Mouse (Mus musculus) gastrocnemius, postnatal 10 days (tissue): ENCODE measurements around the gene Kctd2. TPM values are rescaled to one million over a fixed set of nuclear protein-coding genes. Genes with fewer than 3 reads are reported as not detected.
A peak's percentile ranks its signal among the peaks of the same experiment; 100 is the strongest.
"Not testable (repeated sequence)": the region's sequence is repeated elsewhere in the genome, so short reads cannot be mapped to it uniquely, and the experiment has no call there.

Experiments used
- DNase-seq: peaks from one replicate; pipeline ENCODE4 v3.0.0; 2021; ENCODE audit warnings: mixed read lengths
- total RNA-seq, 2 experiments: library from RNA; stranded (reverse); gene quantifications; 2 replicates each; pipeline ENCODE4 v1.2.3; 2021

The Kctd2 gene
- total RNA-seq, 2 experiments from 2014 or later, result 16.2 to 19.4 TPM

DNA sequence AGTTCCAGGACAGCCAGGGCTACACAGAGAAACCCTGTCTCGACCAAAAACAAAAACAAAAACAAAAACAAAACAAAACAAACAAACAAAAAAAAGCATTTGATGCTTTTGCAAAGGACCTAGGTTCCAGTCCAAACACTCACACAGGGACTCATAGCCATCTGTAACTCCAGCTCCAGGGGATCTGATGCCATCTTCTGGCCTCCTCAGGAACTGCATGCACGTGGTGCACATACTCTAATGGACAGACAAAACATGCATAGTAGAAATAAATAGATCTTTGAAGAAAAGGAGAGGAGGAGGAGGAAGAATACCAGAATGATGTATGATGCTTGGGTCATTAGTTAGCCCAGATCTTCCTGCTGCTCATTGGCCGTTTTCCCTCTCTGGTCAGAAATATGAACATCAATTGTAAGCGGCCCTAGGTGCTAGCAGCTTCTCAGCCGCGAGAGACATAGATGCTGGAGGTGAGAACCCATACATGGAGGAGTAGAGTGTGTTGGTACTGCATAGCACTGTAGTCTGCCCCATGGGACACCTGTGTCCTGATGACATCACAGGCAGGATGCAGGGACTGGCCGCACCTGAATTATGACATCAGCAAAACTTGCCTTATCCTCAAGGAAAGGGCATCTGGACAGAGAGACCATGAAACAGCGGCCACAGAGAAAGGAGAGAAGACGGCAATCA, 20.1 kb downstream of the Kctd2 start, which contains the start of gene Trim80:
TSS of gene Trim80 (plus strand) at position 640 of the 690 bp plus-strand sequence.
- no peak for DNase-seq

DNA sequence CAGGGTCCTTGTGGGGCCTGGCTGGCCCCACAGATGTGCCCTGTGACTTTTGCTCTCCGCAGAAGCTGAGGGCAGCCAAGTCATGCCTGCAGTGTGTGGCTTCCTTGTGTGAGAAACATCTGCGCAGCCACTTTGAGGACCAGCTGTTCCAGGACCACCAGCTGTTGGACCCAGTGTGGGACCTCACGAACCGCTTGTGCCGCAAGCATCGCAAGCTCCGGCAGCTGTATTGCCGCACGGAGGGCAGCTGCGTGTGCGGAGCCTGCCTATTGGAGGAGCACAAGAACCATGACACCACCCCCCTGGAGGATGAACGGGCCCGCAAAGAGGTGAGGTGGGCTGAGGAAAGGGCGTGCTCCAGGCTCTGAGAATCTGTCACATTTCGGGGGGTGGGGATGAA, 21.5 kb downstream of the Kctd2 start:
- DNase-seq, result no peak

DNA sequence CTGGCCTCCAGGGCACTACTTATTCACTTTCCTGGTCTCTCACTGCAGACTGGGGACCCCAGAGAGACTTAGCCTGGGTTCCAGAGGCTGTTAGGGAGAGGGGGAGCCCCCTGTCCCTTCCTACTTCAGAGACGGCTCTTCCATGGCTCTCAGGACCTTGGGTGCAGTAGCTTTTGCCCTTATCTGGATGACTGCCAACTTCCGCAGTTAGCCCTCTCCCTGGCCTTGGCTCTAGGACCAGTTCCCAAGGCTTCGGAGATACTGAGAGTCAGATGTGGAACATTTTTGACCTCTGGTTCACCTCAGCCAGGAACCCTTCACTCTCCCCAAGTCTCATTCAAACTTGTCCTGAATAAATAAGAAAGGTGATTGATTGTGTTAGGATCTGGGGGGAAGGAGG, 27.0 kb downstream of the Kctd2 start:
- DNase-seq, result no peak

DNA sequence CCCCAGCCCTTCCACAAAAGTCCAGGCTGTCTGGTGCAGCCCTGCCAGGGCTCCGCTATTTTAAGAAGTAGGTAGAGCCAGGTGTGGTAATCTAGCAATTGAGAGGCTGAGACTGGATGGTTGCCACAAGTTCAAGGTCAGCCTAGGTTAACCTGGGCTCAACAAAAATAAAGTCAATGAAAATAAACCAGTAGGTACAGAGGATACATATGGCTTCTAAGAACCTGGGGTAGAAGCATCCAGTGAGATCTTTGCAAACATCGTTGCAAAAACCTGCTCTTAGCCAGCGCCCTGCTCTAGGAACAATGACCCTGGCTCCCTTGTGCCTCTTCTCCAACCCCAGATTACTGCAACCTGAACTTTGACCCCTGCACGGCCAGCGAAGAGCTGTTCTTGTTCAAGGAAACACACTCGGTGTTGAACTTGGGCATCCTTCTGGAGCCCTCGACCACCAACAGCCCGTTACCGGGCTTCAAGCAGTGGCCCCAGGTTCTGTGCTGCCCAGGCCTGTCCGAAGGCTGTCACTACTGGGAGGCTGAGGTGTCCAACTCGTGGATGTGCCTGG, 27.5 kb downstream of the Kctd2 start:
- no peak for DNase-seq

DNA sequence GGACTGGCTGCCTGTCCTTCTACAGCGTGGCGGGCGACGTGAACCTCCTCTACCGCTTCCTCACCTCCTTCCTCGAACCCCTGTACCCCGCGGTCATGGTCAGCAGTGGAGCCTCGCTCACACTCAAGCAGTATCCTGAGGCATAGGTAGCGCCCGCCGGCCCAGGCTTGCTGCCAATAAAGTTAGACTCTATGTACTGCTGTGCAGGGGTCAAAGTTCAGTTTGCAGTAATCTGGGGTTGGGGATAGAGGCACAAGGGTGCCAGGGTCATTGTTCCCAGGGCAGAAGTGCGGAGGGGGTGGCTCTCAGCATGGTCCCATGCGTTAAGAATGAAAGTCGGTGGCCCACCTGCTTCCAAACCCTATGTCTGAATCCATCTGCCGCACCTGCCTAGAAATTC, 28.1 kb downstream of the Kctd2 start:
- DNase-seq, result no peak

DNA sequence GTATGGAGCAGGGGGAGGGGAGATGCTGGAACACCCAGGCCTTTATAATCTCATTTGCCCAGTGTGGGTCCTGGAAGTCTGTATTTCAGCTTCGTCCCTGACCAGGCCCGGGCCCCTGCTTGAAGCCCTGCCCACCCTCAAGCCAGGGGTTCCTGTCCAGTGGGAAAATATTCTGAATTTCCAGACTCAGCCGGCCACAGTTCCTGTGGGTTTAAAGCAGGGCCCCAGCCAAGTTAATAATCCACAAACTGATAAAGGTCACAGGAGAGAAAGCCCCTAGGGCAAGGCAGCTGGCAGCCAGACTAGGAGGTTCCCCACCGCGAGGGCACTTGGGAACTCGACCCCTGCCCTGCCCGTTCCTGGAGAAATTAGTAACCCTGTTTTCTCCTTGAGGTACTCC, 29.1 kb downstream of the Kctd2 start:
- DNase-seq, result no peak

DNA sequence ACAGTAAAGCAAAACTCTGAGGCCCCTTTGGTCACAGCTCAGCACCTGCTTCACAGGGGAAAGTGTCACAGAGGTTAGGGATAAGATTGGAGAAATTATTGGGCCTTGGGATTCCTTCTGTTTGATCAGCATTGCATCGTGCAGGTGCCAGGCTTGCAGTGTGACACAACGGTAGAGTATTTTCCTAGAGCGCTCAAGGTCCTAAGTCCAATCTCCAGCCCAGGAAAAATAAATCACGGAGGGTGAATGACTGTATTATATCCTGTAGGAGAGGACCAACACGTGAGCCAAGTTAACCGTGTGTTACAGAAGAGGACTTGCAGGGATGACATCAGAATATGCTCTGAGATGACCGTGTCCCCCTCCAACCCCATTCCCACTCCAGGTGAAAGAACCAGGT, 30.2 kb downstream of the Kctd2 start:
- no peak for DNase-seq

DNA sequence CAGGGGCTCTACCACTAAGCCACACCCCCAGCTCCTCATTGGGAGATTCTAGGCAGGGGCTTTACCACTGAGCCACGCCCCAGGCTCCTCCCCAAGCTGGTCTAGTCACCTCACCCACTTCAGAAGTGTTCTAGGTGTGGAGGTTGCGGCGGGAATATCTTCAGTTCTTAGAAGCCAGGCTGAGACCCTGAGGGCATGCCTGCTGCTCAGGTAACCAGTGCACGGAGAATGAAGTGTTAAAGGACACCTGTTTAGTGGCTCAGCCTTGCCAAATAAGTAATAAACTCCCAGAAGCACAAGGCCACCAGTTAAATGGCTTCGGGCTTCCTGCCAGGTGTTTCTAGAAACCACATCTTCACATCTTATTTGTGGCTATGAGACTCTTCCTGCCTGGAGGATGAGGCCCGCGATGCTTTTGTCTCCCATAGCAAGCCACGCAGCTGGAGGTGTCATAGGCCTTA, 31.9 kb downstream of the Kctd2 start:
- DNase-seq, result no peak

DNA sequence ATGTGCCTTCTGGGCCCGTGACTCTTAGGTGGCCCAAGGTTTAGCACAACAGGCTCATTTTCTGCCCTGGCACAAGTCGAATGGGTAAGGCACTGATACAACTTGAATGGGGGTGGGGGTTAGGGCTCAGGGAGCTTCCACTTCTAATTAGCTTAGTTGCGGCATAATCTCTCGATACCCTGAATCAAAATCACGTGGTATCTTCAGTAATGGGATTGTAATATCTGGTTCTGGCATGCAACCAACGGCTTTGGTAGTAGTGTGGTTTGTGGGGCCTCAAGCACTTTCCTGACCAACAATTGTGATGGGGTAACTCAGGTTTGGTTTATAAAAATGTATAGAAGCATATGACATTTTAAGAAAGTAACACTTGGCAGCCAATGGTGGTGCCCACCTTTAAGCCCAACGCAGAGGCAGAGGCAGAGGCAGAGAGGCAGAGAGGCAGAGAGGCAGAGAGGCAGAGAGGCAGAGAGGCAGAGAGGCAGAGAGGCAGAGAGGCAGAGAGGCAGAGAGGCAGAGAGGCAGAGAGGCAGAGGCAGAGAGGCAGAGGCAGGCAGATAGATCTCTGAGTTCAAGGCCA, 32.4 kb downstream of the Kctd2 start:
- DNase-seq, result no peak

DNA sequence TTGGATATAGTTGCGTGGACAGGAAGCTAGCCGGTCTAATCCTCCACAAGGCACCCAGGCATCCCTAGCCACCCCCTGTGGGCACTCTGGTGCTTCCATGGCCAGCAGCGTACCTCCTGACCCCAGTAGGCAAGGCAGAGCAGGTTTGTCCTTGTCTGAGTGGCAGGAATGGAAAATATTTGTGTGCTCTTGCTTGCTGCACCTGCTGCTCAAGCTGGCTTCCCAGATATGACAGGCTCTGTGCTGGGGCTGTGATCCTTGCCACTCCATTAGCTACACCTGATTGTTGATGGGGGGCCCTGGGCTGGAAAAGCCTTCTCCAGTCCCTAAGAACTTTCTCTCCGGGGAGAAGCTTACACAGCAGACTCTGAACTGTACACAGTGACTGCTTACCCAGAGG, 33.4 kb downstream of the Kctd2 start:
- DNase-seq, result no peak

DNA sequence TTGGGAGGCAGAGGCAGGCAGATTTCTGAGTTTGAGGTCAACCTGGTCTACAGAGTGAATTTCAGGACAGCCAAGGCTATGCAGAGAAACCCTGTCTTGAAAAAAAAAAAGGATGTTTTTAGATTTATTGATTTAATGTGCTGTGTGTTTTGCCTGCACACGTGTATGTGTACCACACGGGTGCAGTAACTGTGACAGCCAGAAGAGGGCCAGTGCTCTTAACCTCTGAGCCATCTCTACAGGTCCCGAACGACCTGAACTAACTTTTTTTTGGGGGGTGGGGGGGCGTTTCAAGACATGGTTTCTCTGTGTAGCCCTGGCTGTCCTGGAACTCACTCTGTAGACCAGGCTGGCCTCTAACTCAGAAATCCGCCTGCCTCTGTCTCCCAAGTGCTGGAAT, 34.9 kb downstream of the Kctd2 start:
- not testable (repeated sequence) for DNase-seq

DNA sequence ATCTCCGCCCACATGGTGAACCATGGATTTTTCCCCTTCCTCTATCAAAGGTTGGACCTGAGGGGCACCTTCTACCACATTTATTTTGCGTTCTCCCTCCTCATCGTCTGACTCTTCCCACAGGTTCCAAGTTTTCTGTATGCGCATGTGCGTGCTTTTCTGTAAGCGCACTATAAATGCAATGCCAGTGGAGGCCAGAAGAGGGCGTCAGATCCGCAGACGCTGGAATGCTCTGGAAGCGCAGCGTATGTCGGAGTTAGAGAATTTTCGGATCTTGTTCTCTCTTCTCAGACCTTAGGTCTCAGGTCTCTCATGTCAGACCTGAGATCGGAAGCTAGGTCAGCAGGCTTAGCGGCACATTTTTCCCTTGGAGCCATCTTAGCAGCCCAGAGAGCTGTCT, 35.7 kb downstream of the Kctd2 start:
- DNase-seq, result no peak

DNA sequence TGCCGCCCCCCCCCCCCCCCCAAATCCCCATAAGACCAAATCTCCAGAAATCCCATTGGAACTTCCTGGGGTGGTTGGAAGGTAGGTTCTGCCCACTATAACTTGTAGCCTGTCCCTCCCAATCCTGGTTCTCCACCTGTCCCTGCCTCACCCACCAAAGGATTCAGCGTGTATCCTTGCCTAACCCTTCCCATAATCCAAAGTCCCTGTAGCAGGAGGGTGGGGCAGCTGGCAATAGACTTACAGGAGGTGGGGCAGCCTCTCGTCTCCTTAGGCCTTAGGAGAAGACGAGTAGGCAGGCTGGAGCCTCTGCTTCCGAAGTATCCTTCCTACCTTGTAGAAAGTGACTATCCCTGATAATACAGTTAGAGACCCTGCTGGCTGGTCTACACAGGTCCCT, 36.3 kb downstream of the Kctd2 start:
- no peak for DNase-seq

DNA sequence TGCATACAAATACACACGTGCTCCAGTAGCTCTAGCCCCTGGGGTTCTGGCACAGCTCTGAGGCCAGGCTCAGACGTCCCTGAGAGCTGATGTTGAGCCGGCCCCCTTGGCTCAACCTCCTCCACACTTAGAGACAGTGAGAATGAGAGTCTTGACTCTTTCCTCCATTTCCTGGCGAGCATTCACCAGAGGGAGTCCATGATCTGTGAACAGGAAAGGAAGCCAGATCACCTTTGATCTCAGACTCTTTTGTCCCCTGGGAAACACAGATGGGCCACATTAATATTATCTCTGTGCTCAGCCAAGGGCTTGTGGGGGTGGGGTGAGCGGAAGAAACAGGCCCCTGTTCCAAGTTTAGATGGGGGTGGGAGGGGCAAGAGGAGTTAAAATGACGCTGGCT, 37.5 kb downstream of the Kctd2 start:
- no peak for DNase-seq

DNA sequence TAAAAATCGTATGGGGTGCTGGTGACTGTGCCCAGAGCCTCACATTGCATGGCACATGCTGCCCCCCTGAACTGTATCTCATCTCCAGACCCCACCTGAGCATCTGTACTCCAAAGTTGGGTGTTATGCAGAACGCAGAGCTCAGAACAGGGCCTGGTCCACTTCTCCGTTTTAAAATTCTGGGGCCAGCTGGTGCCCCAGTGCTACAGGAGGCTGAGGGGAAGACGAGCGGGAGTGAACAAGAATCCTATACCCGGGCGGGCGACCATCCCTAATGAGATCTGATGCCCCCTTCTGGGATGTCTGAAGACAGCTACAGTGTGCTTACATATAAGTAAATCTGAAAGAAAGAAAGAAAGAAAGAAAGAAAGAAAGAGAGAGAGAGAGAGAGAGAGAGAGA, 41.0 kb downstream of the Kctd2 start:
- no peak for DNase-seq

DNA sequence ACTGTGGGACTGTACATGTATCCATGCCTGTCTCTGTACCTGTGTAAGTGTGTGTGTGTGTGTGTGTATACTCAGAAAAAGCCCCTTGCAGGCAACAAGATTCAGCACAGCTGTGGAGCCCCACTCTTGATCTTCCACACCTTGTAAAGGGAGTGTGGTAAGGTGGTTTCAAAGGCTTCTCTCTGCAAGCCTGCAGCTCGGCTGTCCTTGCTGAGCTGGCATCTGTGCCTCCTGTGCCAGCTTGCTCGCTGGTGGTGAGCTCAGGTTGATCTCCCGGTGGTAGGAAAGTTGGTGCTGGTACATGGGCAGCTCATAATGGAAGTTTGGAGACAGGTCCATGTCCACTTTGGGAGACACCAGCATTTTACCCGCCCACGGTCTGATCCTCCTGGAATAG, 41.9 kb downstream of the Kctd2 start:
- no peak for DNase-seq

DNA sequence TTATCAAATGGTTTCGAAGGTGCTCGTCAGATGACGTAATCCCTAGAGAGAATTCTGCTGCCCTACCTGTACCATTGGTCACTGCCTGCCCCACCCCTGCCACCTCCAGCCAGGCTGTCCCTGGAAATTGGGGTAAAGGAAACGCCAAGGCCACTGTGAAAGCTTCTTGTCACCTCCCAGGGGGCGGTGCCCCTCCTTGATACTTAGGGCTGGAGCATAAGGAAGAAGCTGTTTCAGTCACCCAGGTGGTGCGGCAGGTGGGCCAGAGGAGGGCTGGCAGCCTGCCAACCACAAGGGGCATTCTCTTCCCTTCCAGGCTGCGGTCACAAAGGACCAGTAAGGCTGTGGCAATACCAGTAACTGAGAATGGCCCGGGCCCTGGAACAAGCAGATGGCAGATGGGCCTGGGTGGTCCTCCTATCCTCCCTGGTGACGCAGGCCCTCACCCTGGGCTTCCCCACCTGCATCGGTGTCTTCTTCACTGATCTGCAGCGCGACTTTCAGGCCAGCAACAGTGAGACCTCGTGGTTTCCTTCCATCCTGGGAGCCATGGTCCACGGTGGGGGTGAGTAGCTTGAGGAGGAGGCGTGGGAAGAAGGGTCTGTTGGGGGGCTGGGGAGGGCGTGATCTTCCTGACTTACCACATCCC, 42.4 kb downstream of the Kctd2 start, which contains the start of gene Slc16a5:
TSS of gene Slc16a5 (plus strand) at position 232 of the 649 bp plus-strand sequence.
- no peak for DNase-seq

DNA sequence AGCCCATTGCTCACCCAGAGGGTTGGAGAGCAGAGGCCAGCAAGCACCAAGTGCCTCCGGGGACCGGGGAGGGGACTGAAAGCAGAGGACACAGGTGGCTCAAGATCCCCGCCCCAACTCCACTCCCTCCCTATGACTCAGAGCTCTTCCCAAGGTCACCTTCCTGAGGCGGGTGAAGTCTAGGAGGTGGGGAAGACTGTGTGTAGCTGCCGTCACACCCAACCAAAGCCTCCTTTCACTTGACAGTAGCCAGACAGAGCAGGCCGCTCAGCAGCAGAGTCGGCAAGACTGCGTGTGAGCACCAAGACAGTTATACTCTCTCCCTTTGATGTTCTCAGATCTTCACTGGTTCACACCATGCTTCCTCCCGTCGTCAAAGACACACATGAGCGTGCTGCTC, 43.5 kb downstream of the Kctd2 start:
- DNase-seq, result no peak

DNA sequence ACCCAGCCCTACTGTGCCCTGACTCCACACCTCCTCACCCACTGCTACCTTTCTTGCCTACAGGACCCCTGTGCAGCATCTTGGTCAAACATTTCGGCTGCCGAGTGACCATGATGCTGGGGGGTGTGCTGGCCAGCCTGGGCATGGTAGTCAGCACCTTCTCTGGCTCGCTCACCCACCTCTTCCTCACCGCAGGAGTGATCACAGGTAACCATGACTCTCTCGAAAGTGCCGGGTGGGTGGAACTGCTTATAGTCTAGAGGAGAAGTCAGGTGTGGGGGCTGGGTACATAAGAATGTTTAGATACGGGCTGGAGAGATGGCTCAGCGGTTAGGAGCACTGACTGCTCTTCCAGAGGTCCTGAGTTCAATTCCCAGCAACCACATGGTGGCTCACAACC, 44.9 kb downstream of the Kctd2 start:
- no peak for DNase-seq

DNA sequence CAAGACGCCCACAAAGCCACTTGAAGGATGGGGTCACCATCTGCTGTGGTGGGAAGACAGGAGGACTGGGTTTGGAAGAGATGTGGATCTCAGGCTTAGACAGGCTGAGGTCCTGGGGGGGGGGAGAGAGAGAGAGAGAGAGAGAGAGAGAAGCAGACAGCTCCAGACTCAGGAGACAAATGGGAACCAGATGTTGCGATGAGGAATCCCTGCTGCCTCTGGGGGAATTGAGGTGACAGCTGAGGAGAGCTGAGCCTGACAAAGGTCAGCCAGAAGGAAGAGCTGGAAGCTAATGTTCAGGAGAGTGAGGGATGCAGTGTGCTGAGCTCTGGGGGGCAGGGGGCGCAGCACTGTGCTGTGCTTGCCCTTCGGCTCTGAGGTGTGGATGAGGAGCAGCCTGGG, 47.3 kb downstream of the Kctd2 start:
- DNase-seq, result no peak

DNA sequence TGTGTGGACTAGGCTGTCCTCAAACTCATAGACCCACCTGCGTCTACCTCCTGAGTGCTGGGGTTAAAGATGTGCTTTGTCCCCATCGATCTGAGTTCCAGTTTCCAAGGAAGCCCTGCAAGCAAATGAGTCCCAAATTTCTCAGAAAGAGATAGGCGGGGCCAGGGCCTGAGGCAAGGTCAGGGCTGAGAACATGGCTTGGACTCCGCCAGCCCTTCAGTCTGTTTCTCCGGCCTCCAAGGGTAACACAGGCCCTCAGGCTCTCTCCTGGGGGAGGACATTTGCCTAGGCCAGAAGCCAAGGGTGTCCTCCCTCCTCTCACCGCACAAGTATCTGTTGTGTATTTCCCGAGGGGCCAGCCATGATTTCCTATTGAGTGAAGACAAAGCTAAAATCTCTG, 52.3 kb downstream of the Kctd2 start:
- DNase-seq, result no peak

DNA sequence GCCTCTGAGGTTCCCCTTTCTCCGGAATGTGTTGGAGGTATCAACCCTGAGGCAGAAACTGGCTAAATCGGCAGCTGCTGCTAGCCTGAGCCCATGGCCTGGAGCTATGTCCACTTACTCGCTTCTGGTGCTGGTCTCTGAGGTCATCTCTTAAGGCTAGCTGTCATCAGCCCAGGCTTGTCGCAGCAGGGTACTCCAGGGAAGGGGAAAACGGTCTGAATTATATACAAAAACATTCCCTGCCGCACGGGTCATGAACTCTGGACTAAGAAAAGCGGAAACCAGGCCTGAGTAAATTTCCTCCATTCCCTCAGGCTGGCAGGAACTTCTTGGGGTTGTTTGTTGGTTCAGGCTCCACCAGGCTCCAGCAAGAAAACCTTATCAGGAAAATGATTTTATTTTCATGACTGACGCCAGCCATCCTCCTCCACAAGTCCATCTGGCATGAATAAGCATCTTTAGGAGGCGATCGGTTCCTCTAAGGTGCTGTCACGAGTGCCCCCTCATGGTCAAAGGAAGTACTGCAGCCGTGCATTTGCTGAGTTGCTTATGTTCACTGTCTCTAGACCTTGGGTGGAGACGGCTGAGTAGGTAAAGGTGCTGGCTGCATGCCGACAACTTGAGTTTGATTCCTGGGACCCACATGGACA, 53.8 kb downstream of the Kctd2 start:
- peak; percentile 92 for DNase-seq
